Mouse (Mus musculus) heart, adult 10 weeks (tissue): ENCODE results near the gene Uba1. TPM values are rescaled to one million over a fixed set of nuclear protein-coding genes. Genes with fewer than 3 reads are reported as not detected.

Source experiments
- polyA plus RNA-seq: library from polyadenylated mRNA; stranded (reverse); fragments of 350-450 nt; fragmentation: Illumina TruSeq; extraction: RNeasy Lipid Tissue Mini Kit (QIAGEN cat#74804); gene quantifications from one replicate; pipeline ENCODE4 v1.2.3, GENCODE M21; 2014; ENCODE audit warnings: low read depth, low replicate concordance

The Uba1 gene
- 119 TPM for polyA plus RNA-seq

DNA sequence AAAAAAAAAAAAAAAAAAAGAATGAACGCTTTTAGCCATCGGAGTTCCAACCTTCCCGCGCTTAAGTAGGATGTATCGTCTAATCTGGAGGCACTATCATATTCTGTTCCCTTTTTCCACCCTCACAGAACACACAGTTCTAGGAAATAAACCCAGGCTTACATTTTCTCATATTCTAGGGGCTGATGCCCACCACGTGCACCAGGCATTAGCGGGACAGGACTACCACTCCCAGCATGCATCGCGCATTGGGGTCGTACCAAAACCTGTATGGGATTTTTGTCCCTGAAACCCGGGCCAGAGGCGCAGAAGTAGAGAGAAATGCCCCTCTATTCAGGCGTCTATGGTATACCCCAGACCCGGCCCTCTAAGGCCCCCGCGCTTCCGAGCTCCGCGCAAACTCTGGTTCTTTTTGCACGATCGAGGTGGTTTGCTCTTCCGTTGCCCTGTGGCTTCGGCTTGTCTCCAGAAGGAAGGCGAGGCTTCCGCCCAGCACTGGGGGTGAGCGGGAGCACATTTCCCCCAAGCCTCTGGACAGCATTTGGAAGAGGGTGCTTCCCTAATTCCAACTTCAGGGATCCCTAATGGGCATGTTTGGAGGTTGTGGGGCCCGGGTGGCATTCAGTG is at the start of gene Uba1:
Gene Uba1, plus strand, starts transcription at position 301 of the 627 bp plus-strand sequence.

DNA sequence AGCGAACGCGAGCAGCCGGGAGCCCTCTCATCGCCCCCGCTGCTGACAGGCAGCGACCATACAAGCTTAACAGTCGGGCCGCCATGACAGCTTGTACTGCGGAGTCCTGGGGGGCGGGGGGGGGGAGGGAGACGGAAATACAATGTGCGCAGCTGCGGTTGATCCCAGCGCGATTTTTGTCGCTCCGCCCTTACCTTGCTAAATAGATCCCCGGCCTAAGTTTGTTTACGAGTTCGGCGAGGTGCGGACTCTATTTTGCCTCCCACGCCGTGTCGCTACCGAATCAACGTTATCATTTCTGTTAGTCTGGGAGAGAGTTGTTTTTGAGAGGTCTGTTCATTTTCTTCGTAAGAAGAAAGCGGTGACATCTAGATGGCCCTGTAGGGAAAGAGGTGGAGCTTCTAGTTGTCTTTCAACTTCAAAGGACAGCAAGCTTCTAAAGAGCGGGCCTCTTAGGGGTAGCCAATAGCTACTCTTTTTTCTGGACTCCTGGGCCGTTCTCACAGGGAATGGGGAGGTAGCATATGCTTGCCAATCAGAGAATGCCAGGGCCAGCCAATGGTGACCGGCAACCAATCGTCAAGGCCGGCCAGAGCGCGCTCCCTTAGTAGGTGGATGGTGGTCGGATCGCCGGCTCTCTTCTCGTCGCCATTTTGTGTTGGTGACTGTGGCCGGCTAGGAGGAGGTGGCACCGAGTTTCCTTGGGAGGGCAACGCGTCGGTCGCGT is 40.8 kb upstream of the Uba1 start, which contains the start of the genes Rbm10 and Ndufb11:
Gene Rbm10, plus strand, starts transcription at position 328 of the 727 bp plus-strand sequence.
Gene Ndufb11, minus strand, starts transcription at position 444 of the 727 bp plus-strand sequence.

DNA sequence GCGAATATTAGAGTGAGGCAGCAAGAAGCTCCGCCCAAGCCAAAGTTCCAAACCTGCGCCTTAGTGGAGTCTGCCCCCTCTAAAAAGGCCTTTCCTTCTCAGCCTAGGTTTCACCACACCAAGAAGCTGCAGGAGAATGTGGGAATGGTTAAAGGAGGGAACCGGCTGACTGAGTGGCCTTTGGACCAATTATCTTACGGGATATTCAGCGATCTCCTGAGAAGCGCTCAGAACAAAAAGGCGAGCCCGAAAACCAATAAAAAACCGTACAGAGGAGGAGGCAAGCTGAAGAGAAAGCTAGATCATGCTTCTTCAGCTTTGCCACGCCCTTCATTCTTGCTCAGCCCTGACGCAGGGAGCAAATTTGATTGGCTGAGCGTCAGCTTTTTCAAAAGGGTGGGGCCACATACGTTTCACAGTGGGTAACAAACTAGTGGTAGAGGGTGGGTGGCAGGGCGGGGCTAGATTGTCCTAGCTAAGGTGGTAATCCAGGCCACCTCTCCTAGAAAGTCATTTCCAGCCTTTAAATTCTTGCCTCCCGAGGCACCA is 29.5 kb downstream of the Uba1 start, which contains the start of gene Cdk16:
Gene Cdk16, plus strand, starts transcription at position 436 of the 549 bp plus-strand sequence.

DNA sequence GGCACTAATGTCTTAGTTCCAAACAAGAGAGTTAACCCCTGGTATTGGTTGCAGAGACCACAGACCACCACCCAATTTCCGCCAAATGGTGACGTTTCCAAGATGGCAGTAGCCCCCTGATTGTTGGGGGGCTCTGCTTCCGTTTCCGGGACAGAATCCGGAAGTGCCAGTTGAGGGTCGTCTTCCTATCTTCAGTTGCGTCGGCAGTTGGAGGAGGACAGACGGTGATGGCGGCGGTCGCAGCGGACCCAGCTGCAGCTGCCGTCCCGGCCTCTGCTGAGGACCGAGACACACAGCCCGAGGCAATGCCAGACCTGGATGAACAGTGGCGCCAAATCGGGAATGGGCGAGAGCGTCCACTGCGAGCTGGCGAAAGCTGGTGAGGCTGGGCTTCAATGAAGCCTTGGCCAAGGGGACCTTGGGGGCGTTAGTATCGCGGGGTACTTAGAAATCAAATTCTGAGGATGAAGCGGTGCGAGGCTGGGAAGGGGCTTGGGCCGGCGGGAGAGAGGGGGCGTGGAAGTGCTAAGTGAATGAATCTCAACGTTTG is 45.7 kb downstream of the Uba1 start, which contains the start of gene Usp11:
Gene Usp11, plus strand, starts transcription at position 166 of the 550 bp plus-strand sequence.

Other genes with a start within 250 kb of the Uba1 start
- gene Jade3, start 232.6 kb upstream of the Uba1 start, polyA plus RNA-seq: 1.4 TPM
- gene Rgn, start 108.5 kb upstream of the Uba1 start, polyA plus RNA-seq: 1.7 TPM
- gene Rbm10, start 40.8 kb upstream of the Uba1 start, polyA plus RNA-seq: 24.1 TPM
- 876 TPM for gene Ndufb11, start 40.7 kb upstream of the Uba1 start, polyA plus RNA-seq
- 133 TPM for gene Cdk16, start 29.6 kb downstream of the Uba1 start, polyA plus RNA-seq
- gene Usp11, start 45.6 kb downstream of the Uba1 start, polyA plus RNA-seq: 7.5 TPM
- 117 TPM for gene Araf, start 139.5 kb downstream of the Uba1 start, polyA plus RNA-seq
- gene Timp1, start 211.8 kb downstream of the Uba1 start, polyA plus RNA-seq: 8.4 TPM